Mouse (Mus musculus): ENCODE results near the gene Prdm16. TPM values are rescaled to one million over a fixed set of nuclear protein-coding genes. Genes with fewer than 3 reads are reported as not detected.

Gene Prdm16
- total and polyA plus RNA-seq, 3 experiments: not detected

DNA sequence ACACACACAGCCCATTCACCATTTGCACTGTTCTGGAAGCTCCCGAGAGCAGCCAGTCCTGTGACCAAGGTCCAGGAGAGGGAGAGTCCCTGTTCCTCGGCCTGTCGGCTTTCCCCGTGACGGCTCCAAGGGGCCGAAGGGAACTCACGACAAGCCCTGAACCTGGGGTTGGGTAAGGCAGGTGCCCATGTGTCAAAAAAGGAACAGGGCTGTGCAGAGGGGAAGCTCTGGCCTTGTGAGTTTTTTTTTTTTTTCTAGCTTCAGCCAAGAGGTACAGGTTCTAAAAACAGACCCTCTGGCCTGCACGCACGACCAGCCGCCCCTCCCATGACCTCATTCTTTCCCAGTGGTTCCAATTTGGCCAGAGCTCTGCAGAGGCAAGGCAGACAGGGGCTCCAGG, 25.5 kb downstream of the Prdm16 start:
- H3K79me2 ChIP-seq (replicated peaks; ENCODE audit: control insufficient read depth, extremely low read depth, insufficient read depth, poor library complexity, severe bottlenecking): no peaks in the 10 kb centered on the region
- H3K9me3 ChIP-seq (replicated peaks; ENCODE audit: low read length): peaks cover 96% of the 10 kb centered on the region
- H3K36me3 ChIP-seq (replicated peaks in 1 of 2; ENCODE audit: control insufficient read depth in 1 of 2, insufficient read depth in 1 of 2, low read length in 1 of 2): no peaks in the 10 kb centered on the region
- no peak for DNase-seq (ENCODE audit: extremely low read depth)
- dilution Hi-C loops (cut with MboI; ENCODE audit: extremely low pct_ligation_motif_present, extremely low pct_unique_long_range_greater_than_20kb, low sequenced_read_pairs) (no loop called here), in situ Hi-C loops (cut with MboI; ENCODE audit: low pct_ligation_motif_present, low pct_unique_long_range_greater_than_20kb, low sequenced_read_pairs) (no loop called here)
- no peak for TF ChIP-seq JUN (IDR thresholded peaks at IDR 0.05; ENCODE audit: insufficient read depth, low read depth, low read length)
- TF ChIP-seq USF2 (conservative IDR thresholded peaks at IDR 0.05; ENCODE audit: low read depth, low read length): no peak
- no peak for TF ChIP-seq ELF1 (IDR thresholded peaks at IDR 0.05; ENCODE audit: low read depth, low read length)
- TF ChIP-seq GABPA (IDR thresholded peaks at IDR 0.05; ENCODE audit: insufficient replicate concordance, low read depth, low read length): no peak
- TF ChIP-seq TCF12 (IDR thresholded peaks at IDR 0.05; ENCODE audit: low read depth, low read length): no peak
- no peak for TF ChIP-seq E2F4 (IDR thresholded peaks at IDR 0.05; ENCODE audit: insufficient replicate concordance, low read depth, low read length)
- TF ChIP-seq JUND (conservative IDR thresholded peaks at IDR 0.05; ENCODE audit: low read depth, low read length): no peak
- TF ChIP-seq NELFE (IDR thresholded peaks at IDR 0.05; ENCODE audit: low read depth, low read length): no peak
- no peak for TF ChIP-seq ZNF384 (IDR thresholded peaks at IDR 0.05; ENCODE audit: low read depth, low read length)
- TF ChIP-seq PAX5 (IDR thresholded peaks at IDR 0.05; ENCODE audit: low read length): no peak
- no peak for TF ChIP-seq IRF4 (IDR thresholded peaks at IDR 0.05; ENCODE audit: low read depth, low read length)
- no peak for TF ChIP-seq MAFK (IDR thresholded peaks at IDR 0.05; ENCODE audit: insufficient replicate concordance, low read length)
- no peak for TF ChIP-seq KAT2A (IDR thresholded peaks at IDR 0.05; ENCODE audit: insufficient replicate concordance, low read length)
- no peak for TF ChIP-seq ZKSCAN1 (IDR thresholded peaks at IDR 0.05; ENCODE audit: borderline replicate concordance, low read depth, low read length)
- TF ChIP-seq CTCF (conservative IDR thresholded peaks at IDR 0.05 in 1 of 2, IDR thresholded peaks at IDR 0.05 in 1 of 2; ENCODE audit: low read depth in 2 of 2, low read length in 2 of 2): no peak
- no peak overlapping the region for H3K9ac ChIP-seq (ENCODE audit: insufficient read depth, low read depth)
- H3K27me3 ChIP-seq (replicated peaks): no peaks in the 10 kb centered on the region
- H3K27ac ChIP-seq (ENCODE audit: insufficient read depth, low read depth): no peak overlapping the region
- no peaks in the 10 kb centered on the region for H3K4me1 ChIP-seq (ENCODE audit: control insufficient read depth in 1 of 2, insufficient read depth in 2 of 2)
- H3K4me2 ChIP-seq (ENCODE audit: insufficient read depth, low read depth, poor library complexity, severe bottlenecking): no peak overlapping the region
- no peak overlapping the region for H3K4me3 ChIP-seq (replicated peaks in 1 of 3; ENCODE audit: low read depth in 2 of 3, low read length in 2 of 3, poor library complexity in 1 of 3)

DNA sequence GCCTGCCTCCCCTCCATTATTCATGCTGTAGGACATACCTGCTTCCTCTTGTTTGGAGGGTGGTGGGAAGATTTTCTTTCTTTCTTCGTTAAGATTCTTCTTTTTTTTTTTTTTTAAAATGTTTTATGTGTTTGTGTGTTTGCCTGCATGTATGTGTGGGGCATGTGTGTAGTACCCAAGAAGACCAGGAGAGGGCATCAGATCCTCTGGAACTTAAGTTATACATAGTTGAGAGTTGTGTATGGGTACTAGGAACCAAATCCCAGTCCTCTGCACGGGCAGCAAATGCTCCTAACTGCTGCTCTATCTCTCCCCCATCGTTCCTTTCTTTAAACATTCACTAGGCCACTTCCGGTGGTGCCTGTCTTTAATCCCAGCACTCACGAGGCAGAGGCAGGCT, 28.9 kb downstream of the Prdm16 start:
- TF ChIP-seq MYC (IDR thresholded peaks at IDR 0.05; ENCODE audit: low read depth, low read length): no peak
- no peak for TF ChIP-seq CHD2 (IDR thresholded peaks at IDR 0.05; ENCODE audit: low read length)
- no peak for TF ChIP-seq MAFK (IDR thresholded peaks at IDR 0.05; ENCODE audit: insufficient replicate concordance, low read length)
- no peak for TF ChIP-seq MEF2A (IDR thresholded peaks at IDR 0.05; ENCODE audit: borderline replicate concordance, low read depth, low read length)
- Histone ChIP-seq H3K4me2 (ENCODE audit: insufficient read depth, low read depth, poor library complexity, severe bottlenecking) (no peak overlapping the region), H3K27me3 (replicated peaks) (no peaks in the 10 kb centered on the region), H3K9me3 (replicated peaks; ENCODE audit: low read length) (peaks cover 95% of the 10 kb centered on the region), H3K27ac (ENCODE audit: insufficient read depth, low read depth) (no peak overlapping the region), H3K79me2 (replicated peaks; ENCODE audit: control insufficient read depth, extremely low read depth, insufficient read depth, poor library complexity, severe bottlenecking) (no peaks in the 10 kb centered on the region), H3K4me3 (replicated peaks in 1 of 3; ENCODE audit: low read depth in 2 of 3, low read length in 2 of 3, poor library complexity in 1 of 3) (no peak overlapping the region), H3K9ac (ENCODE audit: insufficient read depth, low read depth) (no peak overlapping the region), H3K36me3 (replicated peaks in 1 of 2; ENCODE audit: control insufficient read depth in 1 of 2, insufficient read depth in 1 of 2, low read length in 1 of 2) (no peaks in the 10 kb centered on the region), H3K4me1 (ENCODE audit: control insufficient read depth in 1 of 2, insufficient read depth in 2 of 2) (no peaks in the 10 kb centered on the region)
- dilution Hi-C loops (cut with MboI; ENCODE audit: extremely low pct_ligation_motif_present, extremely low pct_unique_long_range_greater_than_20kb, low sequenced_read_pairs): no loop called here
- no peak for DNase-seq (ENCODE audit: extremely low read depth)
- in situ Hi-C loops (cut with MboI; ENCODE audit: low pct_ligation_motif_present, low pct_unique_long_range_greater_than_20kb, low sequenced_read_pairs): no loop called here
